Mouse (Mus musculus): Measurements from ENCODE around the gene Rnf8.

The Rnf8 gene

GRCm38 (mm10) chr17:29627285-29627684 is 12.7 kb downstream of the Rnf8 start:
- no peak for DNase-seq

- no peak for DNase-seq
Observed at GRCm38 (mm10) chr17:29628946-29629345, 14.4 kb downstream of the Rnf8 start.

GRCm38 (mm10) chr17:29629620-29630019 is 15.0 kb downstream of the Rnf8 start:
- DNase-seq: no peak

- no peak for DNase-seq
Observed at GRCm38 (mm10) chr17:29632312-29632711, 17.7 kb downstream of the Rnf8 start.

- no peak for DNase-seq
Observed at GRCm38 (mm10) chr17:29635492-29635891, 20.9 kb downstream of the Rnf8 start.

GRCm38 (mm10) chr17:29636118-29636517 is 21.5 kb downstream of the Rnf8 start:
- peak; percentile 45 for DNase-seq

GRCm38 (mm10) chr17:29637377-29637776 is 22.8 kb downstream of the Rnf8 start:
- peak; percentile 44 for DNase-seq

- DNase-seq: peak; percentile 50
Observed at GRCm38 (mm10) chr17:29637895-29638294, 23.3 kb downstream of the Rnf8 start.

- no peak for DNase-seq
Observed at GRCm38 (mm10) chr17:29640971-29641370, 26.4 kb downstream of the Rnf8 start.

GRCm38 (mm10) chr17:29642219-29642618 is 27.6 kb downstream of the Rnf8 start:
- no peak for DNase-seq

- no peak for DNase-seq
Observed at GRCm38 (mm10) chr17:29658249-29658648, 43.7 kb downstream of the Rnf8 start.

GRCm38 (mm10) chr17:29660076-29660761 is 45.6 kb downstream of the Rnf8 start, which contains the start of gene Cmtr1:
Cmtr1 (plus strand) TSS chr17:29660595.
- peak; percentile 98 for DNase-seq

- DNase-seq: no peak
Observed at GRCm38 (mm10) chr17:29660762-29661391, 46.3 kb downstream of the Rnf8 start.

GRCm38 (mm10) chr17:29662145-29662544 is 47.6 kb downstream of the Rnf8 start:
- DNase-seq: no peak

- DNase-seq: no peak
Observed at GRCm38 (mm10) chr17:29668051-29668986, 53.7 kb downstream of the Rnf8 start.

- DNase-seq: no peak
Observed at GRCm38 (mm10) chr17:29669030-29669429, 54.4 kb downstream of the Rnf8 start.

- no peak for DNase-seq
Observed at GRCm38 (mm10) chr17:29669936-29670335, 55.3 kb downstream of the Rnf8 start.

- DNase-seq: peak; percentile 24
Observed at GRCm38 (mm10) chr17:29671021-29671420, 56.4 kb downstream of the Rnf8 start.

GRCm38 (mm10) chr17:29673325-29673724 is 58.7 kb downstream of the Rnf8 start:
- DNase-seq: no peak

GRCm38 (mm10) chr17:29678526-29678925 is 63.9 kb downstream of the Rnf8 start:
- DNase-seq: peak; percentile 37

- no peak for DNase-seq
Observed at GRCm38 (mm10) chr17:29679038-29679767, 64.6 kb downstream of the Rnf8 start.

GRCm38 (mm10) chr17:29680174-29680573 is 65.6 kb downstream of the Rnf8 start:
- DNase-seq: peak; percentile 65

GRCm38 (mm10) chr17:29680921-29681320 is 66.3 kb downstream of the Rnf8 start:
- DNase-seq: no peak
